Mouse (Mus musculus) embryonic facial prominence, embryonic 14.5 days (tissue): ENCODE results near the gene Prss32. TPM values are rescaled to one million over a fixed set of nuclear protein-coding genes. Genes with fewer than 3 reads are reported as not detected.
A peak's percentile ranks its signal among the peaks of the same experiment; 100 is the strongest.

ENCODE experiments used
- ATAC-seq: fragments of 200-750 bp; cut with Nextera tagmentation; 2 replicates; pipeline ENCODE4 v1.8.0; 2017; ENCODE audit warnings: low read depth, moderate number of reproducible peaks, moderate TSS enrichment
- DNase-seq: peaks from one replicate; pipeline ENCODE4 v3.0.0-alpha.2; 2015; ENCODE audit warnings: low spot score
- H3K27ac ChIP-seq: fragments of 300-500 bp; sonication (generic); replicated peaks from 2 replicates; pipeline ENCODE4 v1.5.1; 2014; ENCODE audit warnings: low read depth, mild to moderate bottlenecking, low read length, moderate library complexity
- H3K27me3 ChIP-seq: fragments of 300-500 bp; sonication (generic); replicated peaks from 2 replicates; pipeline ENCODE4 v1.6.1; 2014; ENCODE audit warnings: low read length; ENCODE audit not compliant: control insufficient read depth, insufficient read depth
- H3K36me3 ChIP-seq: fragments of 300-500 bp; sonication (generic); 2 replicates; pipeline ENCODE4 v1.6.1; 2014; ENCODE audit warnings: low read length, mixed read lengths; ENCODE audit not compliant: control insufficient read depth, insufficient read depth
- H3K4me1 ChIP-seq: fragments of 300-500 bp; sonication (generic); 2 replicates; pipeline ENCODE4 v1.6.1; 2014; ENCODE audit warnings: antibody characterized with exemption, low read length; ENCODE audit not compliant: control insufficient read depth, insufficient read depth
- H3K4me2 ChIP-seq: fragments of 300-500 bp; sonication (generic); 2 replicates; pipeline ENCODE4 v1.6.1; 2014; ENCODE audit warnings: low read depth, mild to moderate bottlenecking, low read length, moderate library complexity, mixed read lengths
- H3K4me3 ChIP-seq: fragments of 300-500 bp; sonication (generic); 2 replicates; pipeline ENCODE4 v1.5.1; 2014; ENCODE audit warnings: low read depth, mild to moderate bottlenecking, low read length
- H3K9ac ChIP-seq: fragments of 300-500 bp; sonication (generic); 2 replicates; pipeline ENCODE4 v1.6.1; 2014; ENCODE audit warnings: low read depth, mild to moderate bottlenecking, low read length, moderate library complexity, mixed read lengths
- H3K9me3 ChIP-seq: fragments of 300-500 bp; sonication (generic); 2 replicates; pipeline ENCODE4 v1.6.1; 2016; ENCODE audit warnings: low read length; ENCODE audit not compliant: control insufficient read depth
- WGBS: fragments of 180-500 bp; shearing (Covaris S2); extraction: QIAGEN DNeasy Blood & Tissue Kit; methylation state at CpG from one replicate; pipeline ENCODE4 v1.1.7; 2014; 5-methylcytosine and 5-hydroxymethylcytosine counted together
- polyA plus RNA-seq: library from polyadenylated mRNA; unstranded; fragments of >200 nt; fragmentation: Nextera tagmentation; extraction: Ambion mirVana; gene quantifications from 2 replicates; pipeline ENCODE4 v1.2.1, GENCODE M21; 2014

The Prss32 gene
- polyA plus RNA-seq, 1 experiment from 2014 or later, result 0.25 TPM

- Histone ChIP-seq H3K36me3 (no peaks in the 10 kb centered on the region), H3K4me2 (no peak overlapping the region), H3K4me3 (no peak overlapping the region), H3K27ac (no peak overlapping the region), H3K9me3 (no peaks in the 10 kb centered on the region), H3K27me3 (no peaks in the 10 kb centered on the region), H3K9ac (no peak overlapping the region), H3K4me1 (no peaks in the 10 kb centered on the region)
- DNase-seq, result peak; percentile 61
- WGBS, result 55% methylated on average over 18 of the region's 19 CpGs
- ATAC-seq, result no peak
Measured at GRCm38 (mm10) chr17:23850853-23851749, 7.4 kb downstream of the Prss32 start.

GRCm38 (mm10) chr17:23853292-23853691 lies 9.6 kb downstream of the Prss32 start:
- WGBS, result 37% methylated on average over 5 of the region's 5 CpGs
- DNase-seq (peak; percentile 41), ATAC-seq (no peak)
- Histone ChIP-seq H3K4me1 (no peaks in the 10 kb centered on the region), H3K36me3 (no peaks in the 10 kb centered on the region), H3K4me3 (no peak overlapping the region), H3K27ac (no peak overlapping the region), H3K9ac (no peak overlapping the region), H3K27me3 (no peaks in the 10 kb centered on the region), H3K4me2 (no peak overlapping the region), H3K9me3 (no peaks in the 10 kb centered on the region)

GRCm38 (mm10) chr17:23854229-23854765 lies 10.6 kb downstream of the Prss32 start:
- H3K4me1 ChIP-seq, result no peaks in the 10 kb centered on the region
- H3K36me3 ChIP-seq, result no peaks in the 10 kb centered on the region
- H3K9me3 ChIP-seq, result no peaks in the 10 kb centered on the region
- no peaks in the 10 kb centered on the region for H3K27me3 ChIP-seq
- DNase-seq (no peak), ATAC-seq (no peak)
- H3K4me3 ChIP-seq, result no peak overlapping the region
- H3K4me2 ChIP-seq, result no peak overlapping the region
- no peak overlapping the region for H3K27ac ChIP-seq
- WGBS, result 76% methylated on average over 10 of the region's 10 CpGs
- no peak overlapping the region for H3K9ac ChIP-seq

GRCm38 (mm10) chr17:23857193-23857592 lies 13.5 kb downstream of the Prss32 start:
- Histone ChIP-seq H3K4me3 (no peak overlapping the region), H3K9me3 (no peaks in the 10 kb centered on the region), H3K9ac (no peak overlapping the region), H3K4me2 (no peak overlapping the region), H3K27me3 (no peaks in the 10 kb centered on the region), H3K27ac (no peak overlapping the region), H3K4me1 (no peaks in the 10 kb centered on the region), H3K36me3 (no peaks in the 10 kb centered on the region)
- DNase-seq (no peak), ATAC-seq (no peak)
- 83% methylated on average over 6 of the region's 6 CpGs for WGBS

- no peak overlapping the region for H3K4me3 ChIP-seq
- no peak overlapping the region for H3K9ac ChIP-seq
- H3K27ac ChIP-seq, result no peak overlapping the region
- H3K4me1 ChIP-seq, result no peaks in the 10 kb centered on the region
- no peak overlapping the region for H3K4me2 ChIP-seq
- H3K27me3 ChIP-seq, result no peaks in the 10 kb centered on the region
- no peaks in the 10 kb centered on the region for H3K36me3 ChIP-seq
- ATAC-seq (no peak), DNase-seq (no peak)
- no peaks in the 10 kb centered on the region for H3K9me3 ChIP-seq
- 49% methylated on average over 2 of the region's 2 CpGs for WGBS
Measured at GRCm38 (mm10) chr17:23857913-23858312, 14.3 kb downstream of the Prss32 start.

- no peak overlapping the region for H3K9ac ChIP-seq
- H3K27me3 ChIP-seq, result no peaks in the 10 kb centered on the region
- DNase-seq (no peak), ATAC-seq (no peak)
- no peak overlapping the region for H3K4me3 ChIP-seq
- H3K4me2 ChIP-seq, result no peak overlapping the region
- WGBS, result 81% methylated on average over 4 of the region's 4 CpGs
- H3K27ac ChIP-seq, result no peak overlapping the region
- H3K9me3 ChIP-seq, result no peaks in the 10 kb centered on the region
- no peaks in the 10 kb centered on the region for H3K4me1 ChIP-seq
- no peaks in the 10 kb centered on the region for H3K36me3 ChIP-seq
Measured at GRCm38 (mm10) chr17:23862926-23863325, 19.3 kb downstream of the Prss32 start.

GRCm38 (mm10) chr17:23867756-23868155 lies 24.1 kb downstream of the Prss32 start, which contains the start of gene Prss21:
Prss21 (plus strand) TSS chr17:23868056.
- DNase-seq, result no peak
- Histone ChIP-seq H3K9me3 (no peaks in the 10 kb centered on the region), H3K36me3 (no peaks in the 10 kb centered on the region), H3K4me1 (no peaks in the 10 kb centered on the region), H3K9ac (no peak within 1 kb of the TSS), H3K27me3 (no peaks in the 10 kb centered on the region), H3K4me2 (no peak within 1 kb of the TSS), H3K4me3 (no peak within 1 kb of the TSS), H3K27ac (no peak within 1 kb of the TSS)
- WGBS, result 84% methylated on average over 15 of the region's 15 CpGs
- ATAC-seq, result no peak

GRCm38 (mm10) chr17:23868513-23868912 lies 24.9 kb downstream of the Prss32 start:
- no peak for ATAC-seq
- DNase-seq, result no peak
- H3K4me2 ChIP-seq, result no peak overlapping the region
- H3K9me3 ChIP-seq, result no peaks in the 10 kb centered on the region
- H3K9ac ChIP-seq, result no peak overlapping the region
- no peaks in the 10 kb centered on the region for H3K4me1 ChIP-seq
- no peaks in the 10 kb centered on the region for H3K27me3 ChIP-seq
- 94% methylated on average over 11 of the region's 11 CpGs for WGBS
- H3K4me3 ChIP-seq, result no peak overlapping the region
- no peaks in the 10 kb centered on the region for H3K36me3 ChIP-seq
- H3K27ac ChIP-seq, result no peak overlapping the region
